Mouse (Mus musculus) T-helper 17 cell (primary cell): ENCODE data around the gene Mpv17l2.

ENCODE experiments used
- in situ Hi-C, 2 experiments: fragments of 300-600 bp; cut with MboI, MseI; formaldehyde crosslinking; loops; 1 replicate in 1 of 2; 2 replicates in 1 of 2; pipeline ENCODE4 v1.15.1; 2025; ENCODE audit warnings: high pct_unique_total_duplicates in 2 of 2

The Mpv17l2 gene

DNA sequence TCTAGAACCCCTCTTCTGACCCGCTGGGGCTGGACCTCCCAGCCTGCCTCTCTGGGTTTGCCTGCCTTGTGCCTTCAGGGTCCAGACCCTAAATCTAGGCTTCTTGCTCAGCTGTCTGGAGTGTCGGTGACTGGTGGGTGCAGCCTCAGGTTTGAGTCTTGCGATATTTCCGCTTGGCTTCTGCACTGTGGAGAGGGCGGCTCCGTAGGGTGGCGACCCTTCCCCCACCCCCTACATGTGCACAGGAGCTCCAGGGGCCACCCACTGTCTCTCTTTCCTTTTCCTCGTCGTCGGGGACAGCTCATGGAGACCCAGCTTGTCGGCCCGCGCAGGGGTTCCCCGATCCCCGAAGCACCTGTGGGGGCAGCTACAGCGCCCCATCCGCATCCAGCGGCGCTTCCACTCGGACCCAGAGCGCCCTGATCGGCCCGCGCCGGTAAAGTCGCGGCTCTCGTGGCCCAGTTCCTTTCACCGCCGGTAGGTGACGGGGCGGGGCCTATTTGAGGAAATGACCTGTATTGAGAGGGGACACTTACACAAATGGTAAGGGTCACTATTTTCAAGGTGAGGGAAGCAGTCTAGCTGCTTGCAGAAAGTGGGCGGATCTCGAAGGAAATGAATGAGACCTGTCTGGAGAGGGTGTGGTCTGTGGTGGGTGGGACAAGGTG, 30.8 kb downstream of the Mpv17l2 start:
- in situ Hi-C loops: no loop called here

DNA sequence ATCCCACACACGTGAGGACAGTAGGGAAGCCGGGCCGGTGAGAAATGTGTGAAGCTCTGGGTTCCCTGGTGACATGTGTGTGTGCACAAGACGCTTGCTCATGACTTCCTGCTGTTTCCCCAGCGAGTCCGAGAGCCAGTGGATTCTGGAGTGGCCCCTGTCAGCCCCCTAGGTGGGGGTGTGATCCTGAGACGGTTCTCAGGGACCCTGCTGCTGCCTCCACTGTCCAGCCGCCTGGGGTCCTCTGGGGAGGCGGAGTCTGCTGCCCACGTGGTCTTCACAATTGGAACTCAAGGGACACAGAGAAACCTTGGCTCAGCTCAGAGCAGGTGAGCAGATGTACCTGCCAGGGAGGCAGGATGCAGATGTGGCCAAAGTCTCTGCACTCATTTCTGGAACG, 34.0 kb downstream of the Mpv17l2 start:
- in situ Hi-C loops: no loop called here

DNA sequence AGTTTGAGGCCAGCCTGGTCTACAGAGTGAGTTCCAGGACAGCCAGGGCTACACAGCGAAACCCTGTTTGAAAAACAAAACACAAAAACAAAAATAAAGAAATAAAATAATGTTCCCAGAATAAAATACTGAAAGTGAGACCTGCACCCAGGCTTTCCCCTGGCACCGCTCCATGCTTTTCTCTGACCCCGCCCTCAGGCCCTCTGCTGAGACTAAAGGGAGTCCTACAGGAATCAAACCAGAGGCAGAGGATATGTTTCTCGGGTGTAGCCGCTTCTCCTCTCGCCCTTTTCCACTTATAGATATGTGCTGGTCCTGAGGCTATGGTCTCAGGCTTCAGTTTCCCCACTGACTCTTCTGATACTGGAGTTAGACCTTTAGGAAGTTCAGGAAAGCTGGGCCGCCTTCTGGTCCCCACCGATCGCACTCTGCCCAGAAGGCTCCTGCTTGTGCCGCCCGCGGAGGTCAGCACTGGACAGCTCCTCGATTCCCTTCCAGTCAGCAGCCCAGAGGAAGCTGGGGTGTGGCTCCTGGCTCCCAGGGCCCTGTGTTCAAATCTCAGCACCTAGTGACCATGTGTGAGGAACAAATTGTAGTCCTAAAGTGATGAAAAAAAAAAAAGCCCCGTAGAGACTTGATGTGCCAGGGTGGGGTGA, 34.8 kb downstream of the Mpv17l2 start:
- in situ Hi-C loops: no loop called here

DNA sequence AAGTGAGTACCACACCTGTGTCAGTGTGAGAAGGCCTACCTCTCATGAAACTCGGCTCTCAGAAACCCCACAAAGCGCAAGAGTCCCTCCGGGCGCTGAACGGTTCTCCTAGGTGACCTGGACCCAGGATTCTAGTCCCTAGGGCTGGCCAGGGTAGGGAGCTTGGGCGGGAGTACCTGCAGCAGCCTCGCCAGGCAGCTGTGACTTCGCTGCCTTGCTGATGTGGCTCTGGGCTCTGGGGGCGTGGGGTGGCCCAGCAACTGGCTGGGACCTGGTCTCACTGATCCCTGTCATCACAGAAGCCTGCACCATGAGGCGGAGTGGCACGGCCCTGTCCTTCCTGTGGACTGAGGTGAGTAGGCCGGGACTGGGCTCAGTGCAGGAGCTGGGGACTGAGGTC, 36.5 kb downstream of the Mpv17l2 start:
- in situ Hi-C loops: no loop called here

DNA sequence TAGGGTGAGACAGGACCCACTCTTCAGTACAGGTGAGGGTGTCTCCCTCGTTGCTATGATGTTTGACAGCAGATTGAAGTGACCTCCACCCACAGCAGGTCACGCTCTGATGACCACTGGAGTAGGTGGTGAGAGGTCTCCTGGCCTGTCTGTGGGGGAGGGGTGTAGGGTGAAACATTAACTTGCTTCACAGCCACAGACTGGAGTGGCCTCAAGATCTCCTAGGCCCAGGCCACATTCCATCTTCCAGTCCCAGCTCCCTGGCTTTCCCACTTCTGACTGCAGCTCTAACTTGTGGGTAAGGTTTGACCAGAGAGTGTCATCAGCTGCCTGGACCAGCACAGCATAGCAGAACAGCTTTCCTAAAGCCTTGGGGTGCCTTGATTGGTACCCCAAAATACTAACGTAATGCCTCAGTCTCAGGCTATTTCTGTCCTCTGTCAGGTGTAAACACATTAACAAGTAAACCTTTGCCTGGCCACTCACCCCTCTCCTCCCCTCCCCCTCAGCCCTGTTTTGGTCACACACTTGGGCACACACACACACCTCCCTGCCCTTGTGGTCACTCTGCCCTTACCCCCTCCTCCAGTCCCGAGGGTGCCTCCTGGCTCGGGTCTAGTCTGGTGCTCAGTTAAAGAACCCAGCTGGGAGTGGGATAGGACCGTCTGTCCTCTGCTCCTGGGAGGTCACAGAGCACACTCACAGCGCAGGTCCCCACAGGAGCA, 37.1 kb downstream of the Mpv17l2 start, which contains the start of gene Pde4c:
Gene Pde4c (plus strand): TSS at position 235 of the 725 bp plus-strand sequence.
- in situ Hi-C loops: no loop called here

DNA sequence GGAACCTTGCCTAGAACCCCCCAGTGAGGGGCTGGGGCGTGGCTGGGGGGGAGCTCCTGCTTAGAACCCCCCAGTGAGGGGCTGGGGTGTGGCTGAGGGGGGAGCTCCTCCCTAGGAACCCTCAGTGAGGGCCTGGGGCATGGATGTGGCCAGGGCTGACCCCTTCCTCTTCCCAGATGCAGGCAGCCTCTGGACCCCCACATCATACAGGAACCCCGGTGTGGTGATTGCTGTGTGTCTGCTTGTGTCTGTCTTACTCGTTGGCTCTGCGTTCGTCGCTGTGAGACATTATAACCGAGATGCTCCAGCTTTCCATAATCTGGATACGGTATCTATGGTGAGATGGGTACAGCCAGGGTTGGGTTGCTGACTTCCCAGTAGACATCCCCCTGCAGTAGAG, 39.1 kb downstream of the Mpv17l2 start:
- in situ Hi-C loops: no loop called here

DNA sequence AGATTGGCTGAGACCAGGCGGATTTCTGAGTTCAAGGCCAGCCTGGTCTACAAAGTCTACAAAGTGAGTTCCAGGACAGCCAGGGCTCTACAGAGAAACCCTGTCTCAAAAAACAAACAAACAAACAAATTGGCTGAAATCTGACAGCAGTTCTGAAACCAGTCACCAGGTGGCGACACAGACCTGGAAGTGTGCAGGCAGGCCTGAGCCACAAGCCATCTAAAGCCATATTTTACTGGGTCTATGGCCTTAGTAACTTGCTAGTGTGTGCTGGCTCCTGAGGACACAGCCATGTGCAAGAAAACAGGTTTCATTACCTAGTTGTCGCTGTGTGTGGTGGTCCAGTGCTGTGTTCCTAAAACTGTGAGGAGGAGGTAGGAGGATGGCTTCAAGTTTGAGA, 40.0 kb downstream of the Mpv17l2 start:
- in situ Hi-C loops: no loop called here

DNA sequence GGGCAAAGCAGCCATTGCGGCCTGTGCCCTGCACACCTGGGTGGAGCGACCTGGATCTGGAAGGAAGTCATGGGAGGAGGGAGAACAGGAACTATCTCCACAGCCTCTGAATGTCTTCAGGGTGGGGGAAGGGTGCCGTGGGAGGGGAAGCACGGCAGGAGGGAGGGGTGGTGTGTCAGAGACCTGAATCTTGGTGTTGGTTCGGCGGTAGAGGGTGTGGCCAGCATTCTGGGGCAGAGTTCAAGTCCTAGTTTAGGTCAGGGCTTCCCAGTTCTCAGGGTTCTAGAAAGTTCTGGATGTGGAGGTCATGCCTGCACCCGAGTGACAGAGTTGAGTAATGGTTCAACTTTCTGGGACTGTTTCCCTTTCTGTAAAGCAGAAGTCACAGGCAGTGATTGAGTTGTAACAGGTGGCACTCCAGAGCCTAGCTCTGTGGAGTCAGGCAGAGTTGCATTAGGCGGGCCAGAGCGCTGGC, 40.9 kb downstream of the Mpv17l2 start:
- in situ Hi-C loops: loop anchor here in 1 of 2 experiments (5.0 kb wide), 1 partner anchor 122 kb away; no protein-coding TSS in a partner anchor

DNA sequence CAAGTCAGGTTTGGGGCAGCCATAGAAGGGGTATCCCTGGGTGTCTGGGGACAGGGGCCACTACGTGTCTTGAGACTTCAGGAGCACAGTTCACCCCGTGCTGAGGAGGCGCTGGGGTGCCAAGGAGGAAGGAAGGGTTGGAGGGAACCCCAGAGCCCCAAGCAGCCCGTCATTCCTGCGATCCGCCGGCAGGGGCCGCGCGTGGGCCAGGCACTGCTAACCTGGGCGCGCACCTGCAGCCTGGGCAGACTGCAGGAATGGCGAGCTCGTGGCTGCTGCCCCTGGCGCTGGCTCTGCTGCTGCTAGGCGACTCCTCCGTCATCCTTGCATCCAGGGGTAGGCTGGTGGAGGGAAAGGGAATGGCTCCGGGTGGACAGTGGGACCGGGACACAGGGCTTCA, 42.4 kb downstream of the Mpv17l2 start, which contains the start of gene Gm3336:
Gene Gm3336 (plus strand): TSS at position 247 of the 400 bp plus-strand sequence.
- in situ Hi-C loops: loop anchor here in 1 of 2 experiments (5.0 kb wide), 1 partner anchor 124 kb away; no protein-coding TSS in a partner anchor

DNA sequence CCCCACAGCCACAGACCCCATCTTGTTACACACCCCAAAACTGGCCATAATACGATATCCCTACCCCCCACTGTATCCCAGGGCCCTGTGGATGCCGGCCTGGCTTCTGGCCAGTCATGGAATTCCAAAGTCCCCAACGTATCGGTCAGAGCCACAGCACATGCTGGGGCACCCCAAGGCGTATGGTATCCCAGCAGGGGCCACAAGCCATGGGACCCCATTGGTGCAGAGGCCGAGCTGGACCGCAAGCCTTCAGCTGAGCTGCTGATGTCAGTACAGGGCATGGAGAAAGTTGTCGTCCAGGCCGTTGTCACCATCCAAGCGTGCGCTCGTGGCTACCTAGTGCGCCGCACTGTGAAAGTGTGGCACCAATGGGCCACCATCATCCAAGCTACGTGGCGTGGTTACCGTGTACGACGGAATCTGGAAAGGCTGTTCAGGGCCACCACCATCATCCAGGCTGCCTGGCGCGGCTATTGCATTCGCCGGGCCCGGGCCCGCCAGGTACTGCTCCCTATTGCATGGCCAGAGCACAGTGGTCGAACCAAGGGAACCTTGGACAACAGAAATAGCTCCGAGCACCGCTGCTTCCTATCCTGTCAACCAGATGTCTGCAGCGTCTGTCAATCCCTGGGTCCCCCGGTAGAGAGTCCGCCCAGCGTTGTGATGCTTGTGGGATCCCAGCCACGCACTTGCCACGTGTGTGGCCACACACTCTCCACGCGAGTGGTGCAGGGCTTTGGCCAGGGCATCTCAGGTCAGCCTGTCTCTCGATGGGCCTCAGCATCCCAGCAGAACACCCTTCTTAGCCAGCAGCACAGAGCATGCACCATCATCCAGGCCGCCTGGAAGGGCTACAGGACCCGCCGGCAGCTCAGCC, 44.0 kb downstream of the Mpv17l2 start:
- in situ Hi-C loops: loop anchor here in 1 of 2 experiments (5.0 kb wide), 1 partner anchor 126 kb away; no protein-coding TSS in a partner anchor

DNA sequence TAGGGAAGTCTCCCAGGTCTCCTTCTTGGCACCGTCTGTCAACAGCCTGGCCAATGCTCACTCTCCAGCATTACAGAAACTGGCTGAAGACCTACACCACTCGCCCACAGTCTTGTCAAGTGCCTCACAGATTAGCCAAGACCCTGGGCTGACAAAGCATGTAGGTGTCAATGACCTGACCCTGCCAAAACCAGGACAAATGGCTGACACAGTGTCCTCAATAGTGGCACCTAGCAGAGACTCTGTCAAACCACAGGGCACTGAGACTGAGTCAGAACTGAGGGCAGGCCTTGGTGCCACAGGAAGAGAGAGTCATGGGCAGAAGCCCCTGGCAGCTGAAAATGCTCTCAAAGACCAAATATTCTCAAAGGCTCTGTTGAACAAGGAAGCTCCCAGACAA, 45.7 kb downstream of the Mpv17l2 start:
- in situ Hi-C loops: loop anchor here in 1 of 2 experiments (5.0 kb wide), 1 partner anchor 127 kb away; no protein-coding TSS in a partner anchor

DNA sequence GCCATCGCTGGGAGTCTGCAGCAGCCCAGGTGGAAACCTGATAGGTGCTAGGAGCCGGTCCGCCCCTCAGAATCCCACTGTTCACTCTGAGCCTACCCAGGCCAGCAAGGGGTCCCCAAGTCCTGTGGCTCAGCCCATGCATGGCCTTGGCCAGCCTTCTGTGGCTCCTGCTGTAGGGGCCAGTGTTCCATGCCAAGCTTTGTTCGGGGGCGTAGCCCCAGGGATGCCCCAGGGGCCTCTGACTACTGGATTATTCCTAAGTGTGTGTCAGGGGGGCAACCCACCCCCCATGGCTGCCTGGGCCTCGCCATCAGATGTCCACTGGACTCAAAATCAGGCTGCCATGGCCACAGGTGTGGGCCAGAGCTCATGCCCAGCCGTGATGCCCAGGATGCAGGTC, 46.8 kb downstream of the Mpv17l2 start:
- in situ Hi-C loops: loop anchor here (5.0 kb wide), 2 partner anchors 33 to 38 kb away; partner anchors contain the start of gene Rab3a (in 1 of the 2)

DNA sequence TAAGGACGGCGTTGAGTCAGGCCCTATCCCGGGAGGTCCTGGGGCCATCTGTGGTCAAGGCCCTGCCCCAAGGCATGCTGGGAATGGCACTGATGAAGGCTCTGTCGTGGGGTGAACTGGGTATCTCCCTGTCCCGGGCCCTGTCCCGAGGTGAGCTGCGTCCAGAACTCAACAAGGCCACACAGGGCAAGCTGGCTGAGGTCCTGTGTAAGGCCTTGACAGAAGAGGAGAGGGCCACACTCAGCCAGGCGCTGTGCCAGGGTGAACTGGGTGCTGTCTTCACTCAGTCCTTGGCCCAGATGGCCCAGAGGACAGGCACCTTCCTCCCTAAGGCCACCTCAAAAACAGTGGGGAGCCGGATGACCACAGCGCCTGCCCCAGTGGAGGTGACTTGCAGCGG, 49.7 kb downstream of the Mpv17l2 start:
- in situ Hi-C loops: loop anchor here (5.0 kb wide), 2 partner anchors 36 to 41 kb away; partner anchors contain the start of gene Rab3a (in 1 of the 2)

DNA sequence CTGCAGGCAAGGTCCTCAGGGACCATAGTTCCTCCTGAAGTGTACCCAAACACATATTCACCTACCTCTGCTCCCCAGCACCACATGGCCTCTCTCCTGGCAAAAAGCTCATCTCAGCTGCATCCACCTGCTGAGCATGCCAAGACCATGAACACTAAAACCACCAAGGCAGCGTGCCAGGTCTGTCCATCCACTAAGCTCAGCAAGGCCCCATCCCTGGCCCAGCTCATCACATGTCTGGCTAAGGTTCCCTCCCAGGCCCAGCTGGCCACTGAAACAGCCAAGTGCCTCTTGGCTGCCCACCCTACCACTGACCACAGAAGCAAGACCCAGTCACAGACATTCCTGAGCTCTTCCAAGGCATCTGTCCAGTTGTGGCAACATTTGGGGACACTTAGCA, 50.5 kb downstream of the Mpv17l2 start:
- in situ Hi-C loops: loop anchor here (5.0 kb wide), 2 partner anchors 37 to 42 kb away; partner anchors contain the start of gene Rab3a (in 1 of the 2)

DNA sequence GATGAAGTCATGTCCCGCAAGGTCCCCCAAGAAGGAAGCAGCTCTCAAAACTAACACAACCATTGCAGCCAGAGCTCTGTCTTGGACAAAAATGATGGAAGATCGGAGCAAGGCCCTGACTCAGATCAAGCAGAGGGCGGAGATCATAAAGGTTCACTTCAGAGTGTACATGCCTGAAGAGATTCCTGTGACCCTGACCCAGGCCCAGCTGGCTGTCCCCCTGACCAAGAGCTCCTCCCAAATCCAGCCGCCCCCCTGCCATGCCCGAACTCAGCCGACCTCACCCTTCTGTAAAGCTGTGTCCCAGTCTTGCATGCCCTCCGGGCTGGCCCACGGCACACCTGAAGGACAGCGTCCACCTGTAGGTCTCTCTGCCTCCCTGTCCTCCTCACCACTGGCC, 51.0 kb downstream of the Mpv17l2 start:
- in situ Hi-C loops: loop anchor here (5.0 to 10.0 kb wide), 3 partner anchors 38 to 555 kb away; partner anchors contain the start of gene Rab3a (in 1 of the 2)
